Mouse (Mus musculus) mature B cell (primary cell): ENCODE data around the gene Pi16.
"Not testable (repeated sequence)": the region's sequence is repeated elsewhere in the genome, so short reads cannot be mapped to it uniquely, and the experiment has no call there.

Experiments
- in situ Hi-C: fragments of 300-500 bp; cut with MboI; formaldehyde crosslinking; loops from 2 replicates; pipeline ENCODE4 v1.14.3; 2019

Pi16 gene

GRCm38 (mm10) chr17:29317380-29317779, at the start of gene Pi16:
Pi16 (plus strand) TSS chr17:29317680.
- in situ Hi-C loops: not testable (repeated sequence)

- in situ Hi-C loops: loop anchor here (5.0 kb wide), 1 partner anchor 229 kb away; no protein-coding TSS in a partner anchor
These were observed 49.4 kb upstream of the Pi16 start for GRCm38 (mm10) chr17:29267931-29268681.

GRCm38 (mm10) chr17:29268682-29269348, 48.7 kb upstream of the Pi16 start, which contains the start of gene BC004004:
BC004004 (plus strand) TSS chr17:29268788.
- in situ Hi-C loops: loop anchor here (5.0 kb wide), 1 partner anchor 228 kb away; no protein-coding TSS in a partner anchor

- in situ Hi-C loops: loop anchor here (5.0 kb wide), 1 partner anchor 228 kb away; no protein-coding TSS in a partner anchor
These were observed 48.2 kb upstream of the Pi16 start for GRCm38 (mm10) chr17:29269349-29269706.

GRCm38 (mm10) chr17:29270148-29270698, 47.3 kb upstream of the Pi16 start:
- in situ Hi-C loops: no loop called here

- in situ Hi-C loops: no loop called here
These were observed 44.3 kb upstream of the Pi16 start for GRCm38 (mm10) chr17:29273156-29273555.

GRCm38 (mm10) chr17:29273889-29274288, 43.6 kb upstream of the Pi16 start:
- in situ Hi-C loops: no loop called here

GRCm38 (mm10) chr17:29280422-29280821, 37.1 kb upstream of the Pi16 start:
- in situ Hi-C loops: no loop called here

- in situ Hi-C loops: no loop called here
These were observed 35.9 kb upstream of the Pi16 start for GRCm38 (mm10) chr17:29281541-29281940.

GRCm38 (mm10) chr17:29282216-29282952, 35.1 kb upstream of the Pi16 start:
- in situ Hi-C loops: no loop called here

- in situ Hi-C loops: no loop called here
These were observed 25.7 kb upstream of the Pi16 start for GRCm38 (mm10) chr17:29291793-29292192.

- in situ Hi-C loops: no loop called here
These were observed 24.5 kb upstream of the Pi16 start for GRCm38 (mm10) chr17:29292996-29293395.

- in situ Hi-C loops: no loop called here
These were observed 23.5 kb upstream of the Pi16 start for GRCm38 (mm10) chr17:29293807-29294605.

GRCm38 (mm10) chr17:29295835-29296234, 21.6 kb upstream of the Pi16 start:
- in situ Hi-C loops: no loop called here

- in situ Hi-C loops: no loop called here
These were observed 20.2 kb upstream of the Pi16 start for GRCm38 (mm10) chr17:29297321-29297720.

GRCm38 (mm10) chr17:29297813-29298212, 19.7 kb upstream of the Pi16 start:
- in situ Hi-C loops: no loop called here

- in situ Hi-C loops: no loop called here
These were observed 18.2 kb upstream of the Pi16 start for GRCm38 (mm10) chr17:29299282-29299681.

GRCm38 (mm10) chr17:29300926-29301325, 16.6 kb upstream of the Pi16 start:
- in situ Hi-C loops: no loop called here

- in situ Hi-C loops: no loop called here
These were observed 16.1 kb upstream of the Pi16 start for GRCm38 (mm10) chr17:29301421-29301820.

- in situ Hi-C loops: no loop called here
These were observed 15.3 kb upstream of the Pi16 start for GRCm38 (mm10) chr17:29302149-29302548.

- in situ Hi-C loops: no loop called here
These were observed 14.4 kb upstream of the Pi16 start for GRCm38 (mm10) chr17:29303087-29303486.
